Mouse (Mus musculus) monocyte, adult 5-6 weeks (primary cell): ENCODE results near the gene Cpeb3. TPM values are rescaled to one million over a fixed set of nuclear protein-coding genes. Genes with fewer than 3 reads are reported as not detected.
A peak's percentile ranks its signal among the peaks of the same experiment; 100 is the strongest.

Experiments used
- ATAC-seq: fragments of 153-309, 156-312 bp; replicated peaks from 2 replicates; pipeline ENCODE4 v1.8.0; 2017; ENCODE audit warnings: mild to moderate bottlenecking; ENCODE audit not compliant: low TSS enrichment, insufficient number of reproducible peaks, severe bottlenecking, poor library complexity, low FRiP score
- total RNA-seq: library from RNA; stranded (forward); fragments of 200-1000, 200-491, 200-594 nt; gene quantifications from 3 replicates; pipeline ENCODE4 v1.2.3, GENCODE M21; 2017

The Cpeb3 gene
- total RNA-seq, 1 experiment from 2014 or later, result 0.86 TPM

- ATAC-seq, result no peak
Observed at GRCm38 (mm10) chr19:37059623-37060022, 148.8 kb downstream of the Cpeb3 start.

- no peak for ATAC-seq
Observed at GRCm38 (mm10) chr19:37057161-37057905, 151.1 kb downstream of the Cpeb3 start.

GRCm38 (mm10) chr19:37055976-37056556 lies 152.3 kb downstream of the Cpeb3 start:
- no peak for ATAC-seq

- ATAC-seq, result no peak
Observed at GRCm38 (mm10) chr19:37050643-37051345, 157.6 kb downstream of the Cpeb3 start.

- peak; percentile 71 for ATAC-seq
Observed at GRCm38 (mm10) chr19:37048507-37048906, 159.9 kb downstream of the Cpeb3 start.

- no peak for ATAC-seq
Observed at GRCm38 (mm10) chr19:37044431-37044830, 164.0 kb downstream of the Cpeb3 start.

GRCm38 (mm10) chr19:37040906-37041305 lies 167.5 kb downstream of the Cpeb3 start:
- no peak for ATAC-seq

GRCm38 (mm10) chr19:37032364-37032763 lies 176.0 kb downstream of the Cpeb3 start:
- ATAC-seq, result no peak

- no peak for ATAC-seq
Observed at GRCm38 (mm10) chr19:37031446-37031845, 177.0 kb downstream of the Cpeb3 start.

- no peak for ATAC-seq
Observed at GRCm38 (mm10) chr19:37029771-37030170, 178.6 kb downstream of the Cpeb3 start.

- no peak for ATAC-seq
Observed at GRCm38 (mm10) chr19:37026408-37026807, 182.0 kb downstream of the Cpeb3 start.

- no peak for ATAC-seq
Observed at GRCm38 (mm10) chr19:37025839-37026319, 182.5 kb downstream of the Cpeb3 start.

GRCm38 (mm10) chr19:37022146-37022545 lies 186.3 kb downstream of the Cpeb3 start:
- ATAC-seq, result no peak

- no peak for ATAC-seq
Observed at GRCm38 (mm10) chr19:37020951-37021350, 187.4 kb downstream of the Cpeb3 start.

- no peak for ATAC-seq
Observed at GRCm38 (mm10) chr19:37020531-37020930, 187.9 kb downstream of the Cpeb3 start.

GRCm38 (mm10) chr19:37018931-37019330 lies 189.5 kb downstream of the Cpeb3 start:
- no peak for ATAC-seq

GRCm38 (mm10) chr19:37018411-37018810 lies 190.0 kb downstream of the Cpeb3 start:
- ATAC-seq, result peak; percentile 77

- ATAC-seq, result no peak
Observed at GRCm38 (mm10) chr19:37016890-37017289, 191.5 kb downstream of the Cpeb3 start.

GRCm38 (mm10) chr19:37014173-37014939 lies 194.0 kb downstream of the Cpeb3 start:
- no peak for ATAC-seq
